Mouse (Mus musculus): ENCODE results near the gene Ccr10. TPM values are rescaled to one million over a fixed set of nuclear protein-coding genes. Genes with fewer than 3 reads are reported as not detected.

Ccr10 gene
- polyA plus RNA-seq, 1 experiment: 0.18 TPM

DNA sequence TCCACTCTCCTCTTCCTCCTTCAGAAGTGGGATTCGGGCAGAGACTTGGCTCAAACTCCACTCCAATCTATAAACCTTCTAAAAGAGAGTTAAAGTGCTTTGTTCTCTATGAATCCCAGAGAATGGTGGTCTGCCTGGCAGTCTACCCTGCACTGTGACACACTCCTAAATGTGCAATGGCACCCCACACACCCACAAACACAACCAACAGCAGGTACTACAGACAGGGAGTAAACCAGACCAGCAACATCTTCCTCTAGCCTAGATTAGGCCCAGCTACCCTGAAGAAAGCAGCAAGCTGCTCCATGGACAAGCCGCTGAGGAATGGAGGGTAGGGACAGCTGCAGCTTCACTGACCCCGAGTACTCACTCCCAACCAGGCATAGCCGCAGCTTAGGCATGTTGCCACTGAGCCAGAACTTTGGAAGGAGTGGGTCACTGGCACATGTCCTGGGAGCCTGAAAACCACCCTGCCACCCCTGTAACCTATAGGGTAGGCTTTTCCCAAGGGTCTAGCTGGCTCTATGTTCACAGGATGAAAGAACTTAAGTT, 16.8 kb upstream of the Ccr10 start:
- H3K79me2 ChIP-seq (ENCODE audit: control insufficient read depth, insufficient read depth): no peaks in the 10 kb centered on the region
- no peak overlapping the region for H3K4me3 ChIP-seq (ENCODE audit: insufficient read depth, poor library complexity, severe bottlenecking)
- TF ChIP-seq MYOD1 (IDR thresholded peaks at IDR 0.05; ENCODE audit: control insufficient read depth, insufficient read length, low read depth) (no peak), USF1 (IDR thresholded peaks at IDR 0.05; ENCODE audit: low read depth) (no peak), CEBPB (IDR thresholded peaks at IDR 0.05; ENCODE audit: low read depth) (no peak), FOSL1 (IDR thresholded peaks at IDR 0.05; ENCODE audit: insufficient read depth, low read length, poor library complexity, severe bottlenecking) (no peak), MAX (IDR thresholded peaks at IDR 0.05) (no peak), MYOG (IDR thresholded peaks at IDR 0.05; ENCODE audit: control insufficient read depth, extremely low read depth, insufficient read length) (no peak), CTCF (IDR thresholded peaks at IDR 0.05; ENCODE audit: control insufficient read depth, insufficient read depth, insufficient read length) (no peak)
- H3K36me3 ChIP-seq (ENCODE audit: control insufficient read depth, insufficient read depth): no peaks in the 10 kb centered on the region
- no peak overlapping the region for H3ac ChIP-seq (ENCODE audit: control insufficient read depth, insufficient read length, low read depth)
- H3K27me3 ChIP-seq (ENCODE audit: control insufficient read depth, insufficient read depth, insufficient read length): no peaks in the 10 kb centered on the region
- no peaks in the 10 kb centered on the region for H3K79me3 ChIP-seq (ENCODE audit: low read depth)

DNA sequence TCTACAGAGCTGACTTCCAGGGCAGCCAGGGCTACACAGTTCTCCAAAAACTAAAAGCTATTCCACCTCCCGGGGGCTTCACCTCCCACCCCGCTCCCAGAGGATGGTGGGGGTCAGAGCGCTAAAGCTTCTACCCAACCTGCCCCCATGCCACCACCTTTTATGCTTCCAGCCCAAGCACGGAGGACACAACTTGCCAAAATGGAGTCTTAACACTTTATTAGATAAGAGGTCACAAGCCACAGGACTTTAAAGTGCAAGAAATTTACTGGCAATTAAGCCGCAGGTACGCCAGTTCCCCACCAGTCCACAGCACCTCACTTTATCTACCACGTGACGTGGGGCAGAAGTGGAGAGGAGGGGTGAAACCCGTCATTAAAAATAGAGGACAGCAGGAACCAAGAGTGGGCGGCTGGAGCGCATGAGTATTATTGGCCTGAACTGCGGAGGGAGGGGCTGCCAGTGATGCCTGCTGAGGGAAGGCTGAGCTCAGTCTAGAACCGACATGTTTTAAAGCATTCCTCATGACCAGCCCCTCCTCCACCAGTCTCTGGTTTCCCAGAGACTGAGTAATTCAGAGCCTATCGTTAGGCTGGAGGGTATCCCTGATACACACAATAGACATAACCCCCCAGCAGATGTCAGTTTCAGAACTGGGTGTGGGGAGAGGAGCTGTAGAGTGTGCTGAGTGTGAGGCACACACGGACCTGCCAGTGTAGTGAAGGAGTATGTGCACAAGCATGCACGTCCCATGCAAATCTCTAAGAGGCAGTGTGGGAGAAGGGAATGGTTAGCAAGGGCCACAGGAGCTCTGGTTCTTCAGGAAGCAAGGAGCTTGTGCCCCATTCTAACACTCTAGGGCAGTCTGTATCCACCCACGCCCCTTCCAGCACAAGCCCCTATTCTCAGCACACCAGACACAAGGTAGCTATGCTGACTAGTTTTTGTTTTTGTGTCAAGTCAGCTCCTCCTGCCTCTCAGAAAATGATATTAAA, 16.0 kb upstream of the Ccr10 start:
- no peaks in the 10 kb centered on the region for H3K36me3 ChIP-seq (ENCODE audit: control insufficient read depth, insufficient read depth)
- TF ChIP-seq CEBPB (IDR thresholded peaks at IDR 0.05; ENCODE audit: low read depth) (no peak), MYOD1 (IDR thresholded peaks at IDR 0.05; ENCODE audit: control insufficient read depth, insufficient read length, low read depth) (no peak), USF1 (IDR thresholded peaks at IDR 0.05; ENCODE audit: low read depth) (no peak), FOSL1 (IDR thresholded peaks at IDR 0.05; ENCODE audit: insufficient read depth, low read length, poor library complexity, severe bottlenecking) (no peak), MYOG (IDR thresholded peaks at IDR 0.05; ENCODE audit: control insufficient read depth, extremely low read depth, insufficient read length) (no peak), CTCF (IDR thresholded peaks at IDR 0.05; ENCODE audit: control insufficient read depth, insufficient read depth, insufficient read length) (no peak), MAX (IDR thresholded peaks at IDR 0.05) (no peak)
- no peaks in the 10 kb centered on the region for H3K27me3 ChIP-seq (ENCODE audit: control insufficient read depth, insufficient read depth, insufficient read length)

DNA sequence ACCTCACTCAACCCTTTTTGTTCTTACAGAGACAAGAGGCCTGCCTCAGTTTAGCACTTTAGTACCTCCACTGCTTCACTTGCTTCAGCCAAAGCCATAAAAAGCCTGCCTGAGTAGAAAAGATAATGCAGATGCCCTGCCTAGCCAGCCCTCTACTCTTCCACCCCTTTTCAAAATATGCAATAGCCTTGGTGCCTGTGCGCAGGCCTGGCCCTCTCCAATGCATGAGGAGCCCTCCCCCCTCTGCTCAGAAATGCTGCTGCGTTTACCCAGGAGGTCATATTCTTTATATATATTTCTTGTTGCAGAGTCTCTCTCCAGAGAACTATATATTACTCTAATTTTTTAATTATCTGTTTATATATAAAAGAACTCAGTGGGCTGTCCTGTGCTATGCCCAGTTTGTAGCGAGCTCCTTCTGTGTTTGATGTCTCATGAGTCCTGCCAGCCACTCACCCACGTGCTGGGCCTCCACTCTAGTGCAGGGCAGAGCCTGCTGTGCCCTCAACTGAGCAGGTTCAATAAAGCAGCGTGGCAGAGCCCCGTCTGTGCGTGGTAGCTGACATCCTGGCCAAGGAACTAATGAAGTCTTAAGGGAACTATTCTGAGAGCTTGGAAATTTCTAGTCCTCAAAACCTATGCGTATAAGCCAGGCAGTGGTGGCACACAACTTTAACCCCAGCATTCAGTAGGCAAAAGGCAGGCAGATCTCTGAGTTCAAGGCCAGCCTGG, 15.1 kb upstream of the Ccr10 start:
- TF ChIP-seq FOSL1 (IDR thresholded peaks at IDR 0.05; ENCODE audit: insufficient read depth, low read length, poor library complexity, severe bottlenecking) (no peak), MAX (IDR thresholded peaks at IDR 0.05) (no peak), MYOD1 (IDR thresholded peaks at IDR 0.05; ENCODE audit: control insufficient read depth, insufficient read length, low read depth) (no peak), USF1 (IDR thresholded peaks at IDR 0.05; ENCODE audit: low read depth) (no peak), CEBPB (IDR thresholded peaks at IDR 0.05; ENCODE audit: low read depth) (no peak), CTCF (IDR thresholded peaks at IDR 0.05; ENCODE audit: control insufficient read depth, insufficient read depth, insufficient read length) (no peak), MYOG (IDR thresholded peaks at IDR 0.05; ENCODE audit: control insufficient read depth, extremely low read depth, insufficient read length) (no peak)
- Histone ChIP-seq H3ac (ENCODE audit: control insufficient read depth, insufficient read length, low read depth) (no peak overlapping the region), H3K27me3 (ENCODE audit: control insufficient read depth, insufficient read depth, insufficient read length) (no peaks in the 10 kb centered on the region), H3K79me2 (ENCODE audit: control insufficient read depth, insufficient read depth) (no peaks in the 10 kb centered on the region), H3K4me3 (ENCODE audit: insufficient read depth, poor library complexity, severe bottlenecking) (no peak overlapping the region), H3K79me3 (ENCODE audit: low read depth) (no peaks in the 10 kb centered on the region), H3K36me3 (ENCODE audit: control insufficient read depth, insufficient read depth) (no peaks in the 10 kb centered on the region)

More for the DNA sequence above, 16.0 kb upstream of the Ccr10 start:
- Histone ChIP-seq H3K4me3 (ENCODE audit: insufficient read depth, poor library complexity, severe bottlenecking) (no peak overlapping the region), H3K79me2 (ENCODE audit: control insufficient read depth, insufficient read depth) (no peaks in the 10 kb centered on the region), H3ac (ENCODE audit: control insufficient read depth, insufficient read length, low read depth) (no peak overlapping the region), H3K79me3 (ENCODE audit: low read depth) (no peaks in the 10 kb centered on the region)

DNA sequence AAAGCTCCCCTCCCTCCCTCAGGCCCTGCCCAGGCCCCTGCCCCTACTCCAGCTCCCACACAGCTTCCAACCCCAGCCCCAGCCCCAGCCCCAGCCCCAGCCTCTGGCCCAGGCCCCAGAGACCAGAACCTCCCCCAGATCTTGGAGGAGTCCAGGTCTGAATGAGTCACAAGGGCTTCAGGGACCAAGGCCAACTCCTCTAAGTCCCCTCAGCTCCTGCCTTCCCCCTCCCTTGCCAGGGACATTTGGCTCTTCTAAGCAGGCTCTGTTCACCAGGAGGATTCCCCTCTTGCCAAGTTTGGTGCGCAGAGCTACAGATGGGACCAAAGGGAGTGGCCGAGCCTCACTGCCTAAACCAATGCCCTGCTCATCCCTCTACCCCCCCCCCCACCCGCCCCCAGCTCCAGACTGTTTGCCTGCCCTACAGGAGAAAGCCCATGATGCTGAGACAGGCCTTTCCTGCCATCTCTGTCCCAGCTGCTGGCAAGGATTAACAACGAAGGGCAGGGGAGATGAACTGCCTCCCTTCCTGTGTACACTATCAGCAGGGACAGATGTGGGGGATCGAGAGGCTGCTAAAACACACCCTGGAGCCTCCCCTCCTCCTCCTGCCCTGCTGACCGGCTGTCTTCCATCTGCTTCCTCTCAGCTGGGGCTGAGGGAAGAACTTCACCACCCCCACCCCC, 14.4 kb upstream of the Ccr10 start:
- Histone ChIP-seq H3K79me2 (ENCODE audit: control insufficient read depth, insufficient read depth) (no peaks in the 10 kb centered on the region), H3ac (ENCODE audit: control insufficient read depth, insufficient read length, low read depth) (no peak overlapping the region), H3K36me3 (ENCODE audit: control insufficient read depth, insufficient read depth) (no peaks in the 10 kb centered on the region), H3K4me3 (ENCODE audit: insufficient read depth, poor library complexity, severe bottlenecking) (no peak overlapping the region), H3K79me3 (ENCODE audit: low read depth) (no peaks in the 10 kb centered on the region), H3K27me3 (ENCODE audit: control insufficient read depth, insufficient read depth, insufficient read length) (no peaks in the 10 kb centered on the region)
- TF ChIP-seq CEBPB (IDR thresholded peaks at IDR 0.05; ENCODE audit: low read depth): no peak
- no peak for TF ChIP-seq USF1 (IDR thresholded peaks at IDR 0.05; ENCODE audit: low read depth)
- TF ChIP-seq MYOD1 (IDR thresholded peaks at IDR 0.05; ENCODE audit: control insufficient read depth, insufficient read length, low read depth): no peak
- no peak for TF ChIP-seq CTCF (IDR thresholded peaks at IDR 0.05; ENCODE audit: control insufficient read depth, insufficient read depth, insufficient read length)
- no peak for TF ChIP-seq MYOG (IDR thresholded peaks at IDR 0.05; ENCODE audit: control insufficient read depth, extremely low read depth, insufficient read length)
- TF ChIP-seq MAX (IDR thresholded peaks at IDR 0.05): no peak
- TF ChIP-seq FOSL1 (IDR thresholded peaks at IDR 0.05; ENCODE audit: insufficient read depth, low read length, poor library complexity, severe bottlenecking): no peak
